Mouse (Mus musculus): ENCODE results near the gene Nt5c. TPM values are rescaled to one million over a fixed set of nuclear protein-coding genes. Genes with fewer than 3 reads are reported as not detected.
A peak's percentile ranks its signal among the peaks of the same experiment; 100 is the strongest.
"Not testable (repeated sequence)": the region's sequence is repeated elsewhere in the genome, so short reads cannot be mapped to it uniquely, and the experiment has no call there.

Gene Nt5c
- polyA plus RNA-seq, 1 experiment, result 19.1 TPM

DNA sequence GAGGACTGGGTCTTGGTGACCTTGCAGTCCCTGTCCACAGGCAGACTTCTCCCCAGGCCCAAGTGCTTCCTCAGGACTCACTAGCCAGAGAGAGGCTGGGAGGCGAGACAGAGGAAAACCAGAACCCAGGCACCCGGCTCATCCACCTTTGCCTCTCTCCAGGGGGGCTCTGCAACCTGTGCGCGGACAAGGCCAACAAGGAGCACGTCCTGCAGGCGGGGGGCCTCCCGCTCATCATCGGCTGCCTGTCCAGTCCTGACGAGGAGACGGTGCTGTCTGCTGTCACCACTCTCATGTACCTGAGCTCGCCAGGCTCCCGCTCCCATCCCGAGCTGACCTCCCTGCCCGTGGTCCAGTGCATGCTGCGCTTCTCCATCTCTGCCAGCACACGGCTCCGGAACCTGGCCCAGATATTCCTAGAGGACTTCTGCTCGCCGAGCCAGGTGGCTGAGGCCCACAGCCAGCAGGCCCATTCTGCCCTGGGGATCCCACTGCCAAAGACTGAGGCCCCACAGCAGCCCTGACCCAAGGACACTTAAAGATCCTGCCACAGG lies 3.0 kb downstream of the Nt5c start:
- Histone ChIP-seq H3K27ac (replicated peaks; ENCODE audit: low read depth, low read length) (no peak overlapping the region), H3K4me3 (ENCODE audit: insufficient read depth, low read depth, low read length) (no peak overlapping the region), H3K4me1 (ENCODE audit: control insufficient read depth, insufficient read depth, insufficient read length, low read length) (peaks cover 7% of the 10 kb centered on the region; the same call in 1 of the 2 replicates)

DNA sequence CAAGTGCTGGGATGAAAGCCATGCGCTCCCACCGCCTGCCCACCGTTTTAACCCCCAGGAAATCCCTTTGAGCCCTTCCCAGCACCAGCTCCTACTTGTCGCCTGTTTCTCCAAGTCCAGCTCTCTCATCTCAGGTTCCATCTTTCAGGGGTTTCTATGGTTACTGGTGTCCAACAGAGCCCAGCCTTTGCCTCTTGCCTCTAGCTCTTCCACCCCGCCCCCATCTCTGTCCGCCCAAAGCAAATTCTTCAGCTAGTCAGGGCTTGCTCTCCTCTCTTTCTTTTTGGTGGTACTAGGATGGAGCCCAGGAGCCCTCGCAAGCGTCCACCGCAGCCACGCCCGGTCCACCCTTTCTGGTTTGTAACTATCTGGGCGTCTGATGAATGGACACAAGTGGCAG lies 6.5 kb downstream of the Nt5c start:
- H3K4me1 ChIP-seq (ENCODE audit: control insufficient read depth, insufficient read depth, insufficient read length, low read length), result no peaks in the 10 kb centered on the region
- H3K4me3 ChIP-seq (ENCODE audit: insufficient read depth, low read depth, low read length), result no peak overlapping the region
- no peak overlapping the region for H3K27ac ChIP-seq (replicated peaks; ENCODE audit: low read depth, low read length)

DNA sequence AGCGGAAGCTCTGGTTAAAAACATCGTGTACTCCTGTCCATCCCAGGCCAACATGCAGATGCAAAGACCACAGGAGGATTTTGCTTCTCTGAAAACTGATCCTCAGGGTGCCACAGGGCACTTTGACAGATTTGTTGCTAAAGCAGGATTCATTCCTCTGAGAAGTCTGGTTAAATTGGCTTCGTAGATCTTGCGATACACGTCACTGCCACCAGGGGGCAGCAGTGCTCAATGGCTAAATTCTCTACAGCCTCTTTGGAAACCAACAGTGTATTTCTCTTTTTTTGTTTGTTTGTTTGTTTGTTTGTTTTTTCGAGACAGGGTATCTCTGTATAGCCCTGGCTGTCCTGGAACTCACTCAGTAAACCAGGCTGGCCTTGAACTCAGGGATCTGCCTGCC lies 7.9 kb downstream of the Nt5c start:
- no peak overlapping the region for H3K27ac ChIP-seq (replicated peaks; ENCODE audit: low read depth, low read length)

DNA sequence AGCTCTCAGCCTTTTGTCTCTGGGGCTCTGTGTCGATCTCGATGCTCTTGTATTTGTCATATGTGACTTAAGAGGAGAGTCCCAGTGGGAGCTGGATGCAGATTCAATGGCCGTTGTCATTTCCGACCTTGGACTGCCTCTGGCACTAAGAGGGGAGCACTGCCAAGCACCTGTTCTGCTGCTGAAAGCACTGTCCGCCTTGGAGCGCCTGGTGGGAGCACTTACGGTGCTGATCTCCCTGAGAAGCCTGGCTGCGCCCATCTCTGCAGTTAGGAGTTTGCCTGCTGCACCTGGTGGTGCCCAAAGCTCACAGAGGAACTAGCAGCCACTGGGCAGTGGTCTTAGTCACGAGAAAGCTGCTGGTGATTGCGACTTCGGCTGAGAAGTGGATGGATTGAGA lies 8.4 kb downstream of the Nt5c start:
- Histone ChIP-seq H3K4me3 (ENCODE audit: insufficient read depth, low read depth, low read length) (no peak overlapping the region), H3K27ac (replicated peaks; ENCODE audit: low read depth, low read length) (no peak overlapping the region), H3K4me1 (ENCODE audit: control insufficient read depth, insufficient read depth, insufficient read length, low read length) (no peaks in the 10 kb centered on the region)

More for the DNA sequence above, 7.9 kb downstream of the Nt5c start:
- no peak overlapping the region for H3K4me3 ChIP-seq (ENCODE audit: insufficient read depth, low read depth, low read length)
- H3K4me1 ChIP-seq (ENCODE audit: control insufficient read depth, insufficient read depth, insufficient read length, low read length), result no peaks in the 10 kb centered on the region

DNA sequence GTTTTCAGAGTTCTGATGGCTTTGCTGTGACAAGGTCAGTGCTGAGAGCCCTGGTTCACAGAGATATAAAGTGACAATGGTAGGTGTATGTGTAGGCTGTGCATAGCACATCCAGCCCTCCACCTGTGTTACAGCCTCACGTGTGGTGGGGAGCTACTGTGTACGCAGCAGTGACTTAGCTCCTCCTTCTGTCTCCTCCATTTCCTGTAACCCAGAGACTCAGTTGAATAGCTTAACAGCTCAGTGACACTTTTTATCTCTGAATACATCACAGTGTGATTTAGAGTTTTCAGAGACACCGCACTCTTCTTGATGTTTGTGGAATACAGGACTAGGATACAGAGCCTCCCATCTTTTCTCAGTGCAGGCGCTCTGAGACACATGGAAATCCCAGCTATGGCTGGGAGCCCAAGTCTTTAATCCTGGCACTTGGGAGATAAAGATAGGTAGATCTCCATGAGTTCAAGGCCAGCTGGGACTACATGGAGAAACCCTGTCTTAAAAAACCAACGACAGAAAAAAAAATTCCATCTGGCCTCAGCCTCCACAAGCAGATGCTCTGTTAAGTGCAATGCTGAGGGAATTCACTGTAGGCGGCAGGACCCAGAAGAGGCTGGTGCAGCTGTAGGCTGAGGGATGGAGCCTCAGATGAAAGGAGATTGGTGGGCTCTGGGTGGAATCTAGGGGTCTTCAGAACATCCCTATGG lies 10.0 kb downstream of the Nt5c start:
- no peaks in the 10 kb centered on the region for H3K4me1 ChIP-seq (ENCODE audit: control insufficient read depth, insufficient read depth, insufficient read length, low read length)
- no peak overlapping the region for H3K4me3 ChIP-seq (ENCODE audit: insufficient read depth, low read depth, low read length)
- H3K27ac ChIP-seq (replicated peaks; ENCODE audit: low read depth, low read length), result no peak overlapping the region

DNA sequence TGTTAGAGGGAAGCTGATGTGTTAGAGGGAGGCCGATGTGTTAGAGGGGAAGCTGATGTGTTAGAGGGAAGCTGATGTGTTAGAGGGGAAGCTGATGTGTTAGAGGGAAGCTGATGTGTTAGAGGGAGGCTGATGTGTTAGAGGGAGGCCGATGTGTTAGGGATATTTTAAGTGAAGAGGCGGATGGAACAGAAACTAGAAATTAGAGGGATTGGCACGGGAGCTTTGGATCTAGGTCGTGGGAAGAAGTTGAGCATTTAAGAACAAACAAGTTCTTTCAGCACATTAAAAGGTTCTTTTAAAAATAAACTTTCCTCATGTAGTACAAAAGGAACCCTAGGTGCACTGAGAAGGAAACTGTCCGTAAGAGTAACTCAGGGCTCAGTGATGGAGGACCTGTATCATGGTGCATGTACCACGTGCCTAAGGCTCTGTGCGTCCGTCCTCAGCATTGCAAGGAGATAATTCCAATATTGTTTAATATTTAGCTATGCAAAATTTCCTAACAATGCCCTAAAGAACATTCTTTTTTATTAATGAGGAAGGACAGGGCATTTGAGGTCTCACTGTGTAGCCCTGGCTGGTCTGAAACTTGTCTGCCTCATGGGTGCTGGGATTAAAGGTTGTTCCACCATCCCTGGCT lies 13.2 kb downstream of the Nt5c start:
- Histone ChIP-seq H3K27ac (replicated peaks; ENCODE audit: low read depth, low read length) (no peak overlapping the region), H3K4me1 (ENCODE audit: control insufficient read depth, insufficient read depth, insufficient read length, low read length) (peaks cover 6% of the 10 kb centered on the region), H3K4me3 (ENCODE audit: insufficient read depth, low read depth, low read length) (peak overlapping the region; percentile 6; the same call in 1 of the 2 replicates)

DNA sequence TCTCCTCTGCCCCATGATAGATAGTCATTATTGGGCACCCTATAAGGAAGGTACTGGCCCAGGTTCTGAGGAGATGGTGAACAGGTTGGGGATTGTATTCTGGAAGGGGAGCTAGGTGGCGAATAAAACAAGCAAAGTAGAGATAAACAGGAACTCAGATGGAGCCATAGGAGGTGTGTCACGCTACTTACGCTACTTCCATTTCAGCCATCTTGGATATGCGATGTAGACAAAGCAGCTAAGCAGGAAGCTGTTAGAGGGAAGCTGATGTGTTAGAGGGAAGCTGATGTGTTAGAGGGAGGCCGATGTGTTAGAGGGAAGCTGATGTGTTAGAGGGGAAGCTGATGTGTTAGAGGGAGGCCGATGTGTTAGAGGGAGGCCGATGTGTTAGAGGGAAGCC lies 14.3 kb downstream of the Nt5c start:
- H3K27ac ChIP-seq (replicated peaks; ENCODE audit: low read depth, low read length); H3K4me1 ChIP-seq (ENCODE audit: control insufficient read depth, insufficient read depth, insufficient read length, low read length): not testable (repeated sequence)
- peak overlapping the region; percentile 15; the same call in 1 of the 2 replicates for H3K4me3 ChIP-seq (ENCODE audit: insufficient read depth, low read depth, low read length)

DNA sequence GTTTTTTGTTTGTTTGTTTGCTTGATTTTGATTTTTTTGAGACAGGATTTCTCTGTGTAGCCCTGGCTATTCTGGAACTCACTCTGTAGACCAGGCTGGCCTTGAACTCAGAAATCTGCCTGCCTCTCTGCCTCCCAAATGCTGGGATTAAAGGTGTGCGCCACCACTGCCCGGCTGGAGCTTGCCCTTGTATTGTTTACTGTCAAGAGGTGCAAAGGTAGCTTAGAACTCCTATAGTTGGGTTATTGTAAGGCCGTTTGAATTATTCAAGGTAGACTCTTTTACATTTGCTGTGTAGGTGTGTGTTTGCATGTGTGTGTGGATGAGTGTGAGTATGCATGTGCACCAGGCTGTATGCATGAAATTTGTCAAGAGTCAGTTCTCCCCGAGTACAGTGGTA lies 15.0 kb downstream of the Nt5c start:
- Histone ChIP-seq H3K27ac (replicated peaks; ENCODE audit: low read depth, low read length) (peak overlapping the region; percentile 12; the same call in 1 of the 2 replicates), H3K4me3 (ENCODE audit: insufficient read depth, low read depth, low read length) (peak overlapping the region; percentile 15)
- H3K4me1 ChIP-seq (ENCODE audit: control insufficient read depth, insufficient read depth, insufficient read length, low read length), result not testable (repeated sequence)

DNA sequence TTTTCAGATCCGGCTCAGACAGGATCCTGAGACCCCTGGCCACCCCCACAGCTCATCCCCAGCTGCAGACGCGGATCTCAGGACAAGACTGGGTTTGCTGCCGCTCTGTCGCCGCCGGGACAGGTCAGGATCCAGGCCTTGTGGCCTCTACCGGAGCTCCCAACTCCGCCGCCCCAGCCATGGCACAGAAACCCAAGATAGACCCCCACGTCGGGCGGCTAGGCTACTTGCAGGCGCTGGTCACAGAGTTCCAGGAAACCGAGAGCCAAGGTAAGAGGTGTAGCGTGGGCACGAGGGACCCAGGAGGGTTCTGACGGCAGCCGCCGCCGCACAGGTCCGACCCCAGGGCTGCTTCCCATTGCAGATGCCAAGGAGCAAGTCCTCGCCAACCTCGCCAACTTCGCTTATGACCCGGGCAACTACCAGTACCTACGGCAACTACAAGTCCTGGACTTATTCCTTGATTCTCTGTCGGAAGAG lies 15.9 kb downstream of the Nt5c start:
- Histone ChIP-seq H3K4me3 (ENCODE audit: insufficient read depth, low read depth, low read length) (peak overlapping the region; percentile 89), H3K4me1 (ENCODE audit: control insufficient read depth, insufficient read depth, insufficient read length, low read length) (peaks cover 6% of the 10 kb centered on the region), H3K27ac (replicated peaks; ENCODE audit: low read depth, low read length) (no peak overlapping the region)

DNA sequence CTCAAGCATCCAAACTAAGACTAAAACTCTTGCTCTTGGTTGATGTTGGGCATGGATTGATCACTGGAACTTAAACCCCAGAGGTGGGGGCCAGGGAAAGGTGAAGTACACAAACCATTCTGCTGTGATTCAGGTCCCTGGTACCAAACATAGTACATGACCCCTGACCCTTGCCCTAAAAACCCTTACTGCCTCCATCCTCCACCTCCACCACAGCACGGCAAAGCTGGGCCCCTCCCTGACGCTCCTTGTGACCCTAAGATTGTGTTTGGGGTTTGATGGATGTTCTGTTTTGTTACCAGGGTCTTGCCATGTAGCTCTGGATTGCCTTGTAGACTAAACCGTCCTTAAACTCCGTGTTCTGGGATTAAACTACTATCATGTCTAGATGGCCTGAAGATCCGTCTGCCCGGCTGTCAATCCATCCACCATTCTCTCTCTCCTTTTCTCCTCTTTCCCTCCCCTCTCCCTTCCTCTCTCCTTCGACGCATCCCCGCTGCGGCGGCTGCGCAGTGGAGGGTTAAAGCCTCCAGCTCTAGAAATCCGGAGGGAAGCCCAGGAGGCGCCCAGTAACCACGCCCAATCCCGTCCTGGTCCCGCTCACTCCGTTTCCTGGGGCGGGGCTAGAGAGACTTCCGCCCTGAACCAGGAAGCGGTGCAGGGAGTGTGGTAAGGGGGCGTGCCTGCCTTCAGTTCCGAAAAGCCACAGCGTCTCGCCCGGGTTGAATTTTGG lies 16.5 kb downstream of the Nt5c start, which contains the start of gene Armc7:
TSS of gene Armc7 (plus strand) at position 643 of the 733 bp plus-strand sequence.
- Histone ChIP-seq H3K4me1 (ENCODE audit: control insufficient read depth, insufficient read depth, insufficient read length, low read length) (peaks cover 6% of the 10 kb centered on the region), H3K27ac (replicated peaks; ENCODE audit: low read depth, low read length) (peak within 1 kb of the TSS; percentile 79), H3K4me3 (ENCODE audit: insufficient read depth, low read depth, low read length) (peak within 1 kb of the TSS; percentile 89)

DNA sequence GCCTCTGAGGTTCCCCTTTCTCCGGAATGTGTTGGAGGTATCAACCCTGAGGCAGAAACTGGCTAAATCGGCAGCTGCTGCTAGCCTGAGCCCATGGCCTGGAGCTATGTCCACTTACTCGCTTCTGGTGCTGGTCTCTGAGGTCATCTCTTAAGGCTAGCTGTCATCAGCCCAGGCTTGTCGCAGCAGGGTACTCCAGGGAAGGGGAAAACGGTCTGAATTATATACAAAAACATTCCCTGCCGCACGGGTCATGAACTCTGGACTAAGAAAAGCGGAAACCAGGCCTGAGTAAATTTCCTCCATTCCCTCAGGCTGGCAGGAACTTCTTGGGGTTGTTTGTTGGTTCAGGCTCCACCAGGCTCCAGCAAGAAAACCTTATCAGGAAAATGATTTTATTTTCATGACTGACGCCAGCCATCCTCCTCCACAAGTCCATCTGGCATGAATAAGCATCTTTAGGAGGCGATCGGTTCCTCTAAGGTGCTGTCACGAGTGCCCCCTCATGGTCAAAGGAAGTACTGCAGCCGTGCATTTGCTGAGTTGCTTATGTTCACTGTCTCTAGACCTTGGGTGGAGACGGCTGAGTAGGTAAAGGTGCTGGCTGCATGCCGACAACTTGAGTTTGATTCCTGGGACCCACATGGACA lies 17.9 kb downstream of the Nt5c start:
- Histone ChIP-seq H3K27ac (replicated peaks; ENCODE audit: low read depth, low read length) (peak overlapping the region; percentile 64), H3K4me1 (ENCODE audit: control insufficient read depth, insufficient read depth, insufficient read length, low read length) (peaks cover 6% of the 10 kb centered on the region)

DNA sequence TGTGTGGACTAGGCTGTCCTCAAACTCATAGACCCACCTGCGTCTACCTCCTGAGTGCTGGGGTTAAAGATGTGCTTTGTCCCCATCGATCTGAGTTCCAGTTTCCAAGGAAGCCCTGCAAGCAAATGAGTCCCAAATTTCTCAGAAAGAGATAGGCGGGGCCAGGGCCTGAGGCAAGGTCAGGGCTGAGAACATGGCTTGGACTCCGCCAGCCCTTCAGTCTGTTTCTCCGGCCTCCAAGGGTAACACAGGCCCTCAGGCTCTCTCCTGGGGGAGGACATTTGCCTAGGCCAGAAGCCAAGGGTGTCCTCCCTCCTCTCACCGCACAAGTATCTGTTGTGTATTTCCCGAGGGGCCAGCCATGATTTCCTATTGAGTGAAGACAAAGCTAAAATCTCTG lies 19.5 kb downstream of the Nt5c start:
- H3K27ac ChIP-seq (replicated peaks; ENCODE audit: low read depth, low read length), result no peak overlapping the region
- peaks cover 6% of the 10 kb centered on the region for H3K4me1 ChIP-seq (ENCODE audit: control insufficient read depth, insufficient read depth, insufficient read length, low read length)

More for the DNA sequence above, 17.9 kb downstream of the Nt5c start:
- 0 out of 2 replicates have a peak overlapping the region, but pooled peaks have one; percentile 8 for H3K4me3 ChIP-seq (ENCODE audit: insufficient read depth, low read depth, low read length)

DNA sequence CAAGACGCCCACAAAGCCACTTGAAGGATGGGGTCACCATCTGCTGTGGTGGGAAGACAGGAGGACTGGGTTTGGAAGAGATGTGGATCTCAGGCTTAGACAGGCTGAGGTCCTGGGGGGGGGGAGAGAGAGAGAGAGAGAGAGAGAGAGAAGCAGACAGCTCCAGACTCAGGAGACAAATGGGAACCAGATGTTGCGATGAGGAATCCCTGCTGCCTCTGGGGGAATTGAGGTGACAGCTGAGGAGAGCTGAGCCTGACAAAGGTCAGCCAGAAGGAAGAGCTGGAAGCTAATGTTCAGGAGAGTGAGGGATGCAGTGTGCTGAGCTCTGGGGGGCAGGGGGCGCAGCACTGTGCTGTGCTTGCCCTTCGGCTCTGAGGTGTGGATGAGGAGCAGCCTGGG lies 24.4 kb downstream of the Nt5c start:
- Histone ChIP-seq H3K4me1 (ENCODE audit: control insufficient read depth, insufficient read depth, insufficient read length, low read length) (no peaks in the 10 kb centered on the region), H3K4me3 (ENCODE audit: insufficient read depth, low read depth, low read length) (no peak overlapping the region), H3K27ac (replicated peaks; ENCODE audit: low read depth, low read length) (no peak overlapping the region)

More for the DNA sequence above, 19.5 kb downstream of the Nt5c start:
- H3K4me3 ChIP-seq (ENCODE audit: insufficient read depth, low read depth, low read length), result no peak overlapping the region

DNA sequence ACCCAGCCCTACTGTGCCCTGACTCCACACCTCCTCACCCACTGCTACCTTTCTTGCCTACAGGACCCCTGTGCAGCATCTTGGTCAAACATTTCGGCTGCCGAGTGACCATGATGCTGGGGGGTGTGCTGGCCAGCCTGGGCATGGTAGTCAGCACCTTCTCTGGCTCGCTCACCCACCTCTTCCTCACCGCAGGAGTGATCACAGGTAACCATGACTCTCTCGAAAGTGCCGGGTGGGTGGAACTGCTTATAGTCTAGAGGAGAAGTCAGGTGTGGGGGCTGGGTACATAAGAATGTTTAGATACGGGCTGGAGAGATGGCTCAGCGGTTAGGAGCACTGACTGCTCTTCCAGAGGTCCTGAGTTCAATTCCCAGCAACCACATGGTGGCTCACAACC lies 26.8 kb downstream of the Nt5c start:
- no peak overlapping the region for H3K4me3 ChIP-seq (ENCODE audit: insufficient read depth, low read depth, low read length)
- H3K27ac ChIP-seq (replicated peaks; ENCODE audit: low read depth, low read length), result no peak overlapping the region
- H3K4me1 ChIP-seq (ENCODE audit: control insufficient read depth, insufficient read depth, insufficient read length, low read length), result no peaks in the 10 kb centered on the region
